Mouse (Mus musculus): Measurements from ENCODE around the gene Hsp90aa1.

DNA sequence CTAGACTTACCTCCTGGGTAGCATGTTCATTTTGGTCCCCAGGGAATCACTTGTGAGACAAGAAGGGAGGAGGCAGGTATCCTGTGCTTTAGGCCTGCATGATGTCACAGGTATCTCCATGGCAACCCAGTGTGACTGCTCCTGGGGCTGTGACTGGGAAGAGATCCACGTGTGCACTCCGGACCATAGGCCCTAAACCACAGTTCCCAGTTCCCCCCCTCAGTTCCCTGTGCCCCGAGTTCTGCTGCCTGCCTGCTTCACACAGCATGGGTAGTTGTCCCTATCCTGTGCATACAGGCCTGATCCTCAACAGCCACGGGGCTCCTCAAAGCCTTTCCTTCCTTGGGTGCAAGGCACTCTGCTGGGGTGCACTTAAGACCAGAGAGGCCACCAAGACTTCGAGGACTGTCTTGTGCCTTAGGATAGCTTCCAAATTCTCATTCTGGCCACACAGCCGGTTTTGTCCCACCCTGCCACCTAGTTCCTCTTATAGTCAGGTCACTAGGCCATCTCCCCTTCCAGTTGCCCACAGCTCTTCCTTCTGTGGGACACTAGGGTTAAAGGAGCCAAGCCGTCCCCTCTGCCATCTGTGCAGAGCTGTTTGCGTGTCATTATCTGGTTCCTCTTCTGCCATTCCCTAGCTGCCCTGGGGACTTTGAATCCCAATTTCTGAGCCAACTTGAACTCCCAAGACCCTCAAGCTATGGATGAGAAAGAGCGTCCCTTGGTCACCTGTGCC is 19.8 kb downstream of the Hsp90aa1 start, which contains the start of gene 1700001K19Rik:
- TF ChIP-seq CTCF (IDR thresholded peaks at IDR 0.05) (no peak), EP300 (IDR thresholded peaks at IDR 0.05) (no peak)
